Mouse (Mus musculus) right cerebral cortex, adult 18-20 months (tissue): ENCODE measurements around the gene Lyzl4.

ENCODE experiments used
- DNase-seq: peaks from one replicate; pipeline ENCODE4 v3.0.0; 2022; ENCODE audit warnings: mixed read lengths

Lyzl4 gene

DNA sequence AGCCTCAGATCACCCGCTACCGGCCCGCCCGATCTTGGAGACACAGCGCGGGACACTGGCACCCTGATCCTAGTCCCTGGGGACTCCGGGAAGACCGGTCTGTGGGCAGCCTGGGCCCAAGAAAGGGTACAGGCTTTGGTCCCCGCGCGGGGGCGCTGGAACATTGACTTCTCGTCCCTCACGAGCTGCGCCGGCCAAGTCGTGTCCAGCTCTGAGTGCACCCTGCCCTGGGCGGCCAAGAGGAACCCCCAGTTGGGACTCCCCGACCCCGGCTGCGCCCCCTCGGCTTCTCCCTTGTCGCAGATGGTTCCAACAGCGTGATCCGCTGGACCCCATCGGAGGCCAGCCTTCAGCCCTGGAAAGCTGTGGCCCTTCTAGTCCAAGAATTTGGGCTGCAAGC lies at the start of gene Lyzl4:
TSS of gene Lyzl4 (minus strand) at position 96 of the 400 bp plus-strand sequence.
- DNase-seq: peak; percentile 81

DNA sequence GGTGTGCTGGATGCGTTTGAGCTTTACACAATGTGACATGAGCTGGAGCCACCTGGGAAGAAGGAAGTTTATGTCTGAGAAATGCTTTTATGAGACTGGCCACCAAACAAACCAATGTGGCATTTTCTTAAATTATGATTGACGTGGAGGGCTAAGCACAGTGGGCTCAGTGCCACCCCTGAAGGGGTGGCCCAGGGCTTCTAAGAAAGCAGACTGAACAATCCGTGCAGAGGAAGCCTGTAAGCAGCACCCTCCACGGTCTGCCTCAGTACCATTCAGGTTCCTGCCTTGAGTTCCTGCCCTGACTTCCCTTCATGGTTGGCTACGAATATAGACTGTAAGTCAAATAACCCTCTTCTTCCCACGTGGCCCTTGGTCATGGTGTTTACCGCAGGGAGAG lies 48.8 kb upstream of the Lyzl4 start:
- no peak for DNase-seq

DNA sequence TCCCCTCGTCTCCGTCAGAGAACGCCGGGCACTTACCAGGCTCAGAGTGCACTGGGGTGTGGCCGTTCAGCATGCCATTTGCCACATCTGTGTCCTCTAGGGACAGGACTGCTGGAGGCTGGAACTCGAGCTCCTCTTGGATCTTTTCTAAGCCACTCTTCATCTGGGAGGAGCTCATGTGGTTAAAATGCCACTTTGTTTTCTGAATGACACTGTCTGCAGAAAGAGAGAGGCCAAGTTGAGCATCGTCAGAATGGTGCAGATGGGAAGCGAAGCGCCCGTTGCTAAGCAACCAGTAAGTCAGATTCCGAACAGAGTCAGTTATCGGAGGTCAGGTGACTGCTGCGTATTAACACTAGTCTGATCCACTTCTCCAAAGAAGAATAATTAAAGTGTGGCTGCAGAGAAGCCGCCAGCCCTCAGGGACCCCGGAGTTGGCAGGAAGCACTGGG lies 48.3 kb upstream of the Lyzl4 start:
- DNase-seq: peak; percentile 70

DNA sequence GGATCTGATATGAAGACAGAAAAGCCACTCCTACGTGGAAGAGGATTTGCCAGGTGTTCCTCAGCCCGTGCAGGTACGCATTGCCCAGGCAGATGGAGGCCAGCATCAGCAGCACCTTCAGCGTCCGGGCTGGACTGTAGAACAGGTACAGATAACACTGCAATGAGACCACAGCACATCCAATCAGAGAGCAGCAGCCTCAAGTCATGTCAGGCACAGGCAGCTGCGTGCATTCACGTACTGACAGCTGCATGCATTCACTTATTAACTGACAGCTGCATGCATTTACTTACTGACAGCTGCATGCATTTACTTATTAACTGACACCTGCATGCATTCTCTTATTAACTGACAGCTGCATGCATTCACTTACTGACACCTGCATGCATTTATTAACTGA lies 42.8 kb upstream of the Lyzl4 start:
- no peak for DNase-seq

DNA sequence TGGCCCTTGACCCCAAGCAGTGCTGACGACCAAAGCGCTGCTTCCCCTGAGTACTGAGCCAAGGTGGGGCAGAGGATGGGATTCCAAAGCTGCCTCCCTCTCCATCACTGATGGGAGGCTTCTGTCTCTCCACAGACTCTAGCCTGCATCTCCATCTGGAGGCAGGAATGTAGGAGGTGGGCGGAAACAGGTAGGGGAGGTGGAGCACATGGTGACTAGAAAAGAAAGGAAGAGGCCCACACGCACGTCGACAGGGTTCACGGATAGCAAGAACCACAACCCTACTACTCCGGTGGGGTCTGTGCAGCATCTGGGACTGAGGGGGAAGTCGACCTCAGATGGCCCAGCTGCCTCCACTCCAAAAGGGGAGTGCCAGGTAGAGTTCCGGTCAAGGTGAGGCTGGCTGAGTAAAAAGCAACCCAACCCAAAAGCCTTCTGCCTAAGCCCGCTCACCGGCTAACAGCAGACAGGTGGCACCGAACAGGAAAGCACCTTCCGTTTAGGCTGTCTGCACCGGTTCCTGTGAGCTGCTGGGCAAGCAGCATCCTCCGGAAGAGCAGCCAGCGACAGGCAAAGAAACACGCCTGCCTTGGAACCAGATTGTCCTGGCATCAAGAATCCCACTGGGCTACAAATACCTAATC lies 40.3 kb upstream of the Lyzl4 start:
- DNase-seq: no peak

DNA sequence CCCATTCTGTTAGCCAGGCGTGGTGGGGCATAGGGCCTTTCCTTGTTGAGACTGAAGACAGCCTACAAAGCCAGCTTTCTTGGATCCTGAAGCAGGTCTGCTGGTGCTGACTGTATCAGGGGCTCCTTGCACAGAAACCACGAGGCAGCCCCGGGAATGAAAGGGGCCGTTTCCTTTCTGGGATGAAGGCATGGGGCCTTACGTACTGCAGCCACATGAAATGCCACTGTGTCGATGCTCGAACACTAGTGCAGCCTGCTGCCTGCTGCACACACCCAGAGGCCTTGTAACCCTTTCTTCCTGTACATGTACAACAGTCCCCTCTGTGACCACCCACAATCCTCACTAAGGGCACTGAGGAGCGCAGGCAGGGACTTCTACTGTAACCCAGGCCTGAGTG lies 39.3 kb upstream of the Lyzl4 start:
- no peak for DNase-seq

DNA sequence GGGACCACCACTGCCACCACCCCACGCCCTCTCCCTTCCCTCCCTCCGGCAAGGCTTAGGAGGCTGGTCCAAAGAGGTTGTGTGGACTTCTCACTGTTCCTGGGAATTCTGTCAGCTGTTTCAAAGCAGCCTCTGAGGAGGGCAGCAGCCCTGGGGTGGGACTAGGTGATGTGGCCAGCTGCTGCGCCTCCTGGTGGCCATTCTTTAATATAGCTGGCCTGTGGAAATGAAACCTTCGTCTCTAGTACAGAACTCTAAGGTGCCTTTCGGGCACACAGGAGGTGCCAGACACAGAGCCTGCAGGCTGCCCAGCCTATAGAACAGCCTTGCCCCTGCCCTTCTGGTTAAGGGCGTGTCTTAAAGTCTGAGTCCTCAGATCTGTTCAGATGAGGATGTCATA lies 37.7 kb upstream of the Lyzl4 start:
- DNase-seq: peak; percentile 52

DNA sequence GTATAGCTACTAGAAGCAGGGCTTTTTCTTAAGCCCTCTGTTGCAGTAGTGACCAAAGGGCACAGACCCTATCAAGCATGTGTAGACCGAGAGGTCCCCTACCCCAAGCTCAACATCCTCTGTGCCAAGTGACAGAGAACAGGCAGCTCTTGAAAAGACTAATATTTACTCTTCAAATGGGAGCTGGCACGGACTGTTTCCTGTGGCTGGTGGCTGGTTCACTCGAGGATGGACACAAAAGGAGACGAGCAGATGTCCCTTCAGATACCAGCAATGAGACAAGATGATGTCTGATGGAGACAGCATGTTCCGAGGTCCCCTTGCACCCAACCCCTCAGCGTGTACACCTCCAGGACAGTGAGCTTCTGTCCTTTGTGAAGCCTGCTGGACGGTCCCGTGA lies 35.6 kb upstream of the Lyzl4 start:
- no peak for DNase-seq

DNA sequence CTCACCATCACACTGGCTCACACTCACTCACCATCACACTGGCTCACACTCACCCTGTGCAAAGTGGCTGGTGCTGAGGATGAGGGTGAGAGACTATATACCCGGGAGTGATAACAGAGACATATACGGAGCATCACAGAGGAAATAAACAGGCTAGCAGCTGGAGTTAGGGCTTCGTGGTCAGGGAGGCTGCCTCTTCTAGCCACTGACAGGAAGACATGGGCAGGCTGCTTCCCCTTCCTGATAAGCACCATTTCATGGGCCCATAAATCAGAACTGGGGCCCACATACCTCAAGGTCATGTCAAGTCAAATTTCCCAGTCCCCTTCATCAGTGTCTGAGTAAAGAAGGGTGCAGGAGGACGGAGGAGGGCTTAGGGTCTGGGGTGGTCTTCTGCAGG lies 35.2 kb upstream of the Lyzl4 start:
- no peak for DNase-seq

DNA sequence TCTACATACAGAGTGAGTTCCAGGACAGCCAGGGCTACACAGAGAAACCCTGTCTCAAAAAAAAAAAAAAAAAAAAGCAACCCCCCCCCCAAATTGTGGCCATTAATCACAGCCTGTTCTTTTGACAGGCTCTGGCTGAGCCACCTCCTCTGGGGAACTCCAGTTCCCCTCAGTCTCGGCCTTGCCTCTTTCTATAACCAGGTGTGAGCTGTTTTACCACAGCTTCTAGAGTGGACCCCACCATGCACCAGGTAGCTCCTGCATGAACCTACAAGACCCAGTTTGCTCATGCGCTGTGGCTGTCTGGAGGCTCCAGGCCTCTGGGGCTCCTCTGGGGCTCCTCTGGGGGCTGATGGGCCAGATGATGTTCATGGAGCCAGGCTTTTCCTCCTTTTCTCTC lies 33.7 kb upstream of the Lyzl4 start:
- DNase-seq: no peak

DNA sequence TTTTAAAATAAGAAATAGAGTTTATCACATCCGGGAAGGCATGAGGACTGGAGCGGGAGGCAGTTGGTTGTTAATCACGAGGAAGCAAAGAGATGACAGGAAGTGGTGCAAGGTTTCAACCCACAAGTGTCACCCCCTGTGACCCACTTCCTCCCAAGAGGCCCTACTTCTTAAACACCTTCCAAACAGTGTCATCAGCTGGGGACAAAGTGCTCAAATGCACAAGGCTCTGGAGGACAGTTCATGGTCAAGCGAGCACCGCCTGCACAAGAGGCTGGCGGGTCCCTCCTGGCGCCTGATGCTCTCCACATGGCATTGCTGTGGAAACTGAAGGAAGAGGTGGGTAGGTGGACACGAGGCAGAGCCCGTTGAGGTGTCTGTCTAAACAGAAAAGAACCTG lies 33.1 kb upstream of the Lyzl4 start:
- DNase-seq: no peak

DNA sequence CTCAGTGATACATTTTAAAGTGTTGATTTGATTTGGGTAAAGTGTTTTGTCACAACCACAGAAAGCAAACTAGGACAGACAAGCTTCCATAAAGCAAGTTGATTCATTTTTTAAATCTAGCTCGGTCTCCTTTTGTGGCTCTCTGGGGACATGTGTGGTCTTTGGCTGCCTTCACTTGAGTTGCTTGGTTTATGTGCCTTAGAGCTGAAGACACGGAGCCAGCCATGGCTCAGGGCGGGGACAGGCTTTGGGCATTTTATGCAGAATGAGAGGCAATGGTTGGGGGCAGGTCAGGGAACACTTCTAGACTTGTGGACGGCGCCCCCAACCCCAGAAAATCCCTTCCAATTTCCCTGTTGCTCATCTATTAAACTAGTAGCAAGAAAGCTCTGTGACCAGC lies 31.8 kb upstream of the Lyzl4 start:
- no peak for DNase-seq

DNA sequence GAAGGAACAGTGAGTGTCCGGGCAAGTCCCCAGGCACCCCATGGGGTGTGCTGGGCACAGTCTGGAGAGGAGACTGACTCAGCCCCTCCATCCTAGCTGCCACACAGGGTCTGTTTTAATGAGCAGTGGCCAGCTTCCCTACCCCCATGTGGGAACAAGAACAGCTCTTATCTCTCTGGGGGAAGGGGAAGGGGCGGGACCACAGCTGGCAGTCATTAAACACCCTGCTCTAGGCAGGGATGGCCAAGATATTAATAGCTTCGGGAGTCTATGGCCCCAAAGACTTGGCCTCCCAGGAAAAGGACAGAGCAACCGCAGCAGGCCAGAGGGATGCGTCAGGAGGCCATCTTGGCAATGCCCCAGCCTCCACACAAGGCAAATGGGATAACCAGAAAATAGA lies 30.4 kb upstream of the Lyzl4 start:
- no peak for DNase-seq

DNA sequence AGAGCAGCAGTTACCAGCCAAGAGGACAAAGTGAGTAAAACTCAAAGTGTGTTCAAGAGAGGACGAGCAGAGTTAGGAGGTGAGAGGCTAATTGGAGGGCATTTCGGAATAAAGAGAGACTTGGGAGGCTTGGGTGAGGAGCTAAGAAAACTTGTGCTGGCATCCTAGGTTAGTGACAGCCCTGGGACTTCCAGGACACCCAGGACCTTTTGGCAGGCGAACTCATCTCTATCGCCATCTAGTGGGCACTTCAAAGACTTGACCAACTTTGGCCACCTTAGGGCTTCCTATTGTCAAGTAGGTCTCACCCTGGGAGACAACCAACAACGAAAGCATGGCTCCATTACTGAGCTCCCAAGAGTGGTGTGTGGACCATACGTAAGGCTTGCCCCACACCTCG lies 29.4 kb upstream of the Lyzl4 start:
- DNase-seq: peak; percentile 40

DNA sequence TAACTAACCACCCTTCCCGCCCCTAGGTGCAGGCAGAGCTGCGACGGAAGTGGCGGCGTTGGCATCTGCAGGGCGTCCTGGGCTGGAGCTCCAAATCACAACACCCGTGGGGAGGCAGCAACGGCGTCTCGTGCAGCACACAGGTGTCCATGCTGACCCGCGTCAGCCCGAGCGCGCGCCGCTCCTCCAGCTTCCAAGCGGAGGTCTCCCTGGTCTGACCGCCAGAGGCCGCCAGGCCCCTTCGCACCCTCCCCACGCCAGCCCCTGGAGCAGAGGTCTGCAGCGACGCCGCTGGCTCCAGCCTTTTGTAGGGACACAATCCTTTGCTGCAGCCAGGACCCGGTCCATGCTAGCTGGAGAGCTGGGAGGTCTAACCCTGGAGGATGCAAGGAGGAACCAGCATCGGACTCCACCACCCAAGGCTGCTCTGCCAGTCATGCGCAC lies 27.5 kb upstream of the Lyzl4 start:
- peak; percentile 46 for DNase-seq

DNA sequence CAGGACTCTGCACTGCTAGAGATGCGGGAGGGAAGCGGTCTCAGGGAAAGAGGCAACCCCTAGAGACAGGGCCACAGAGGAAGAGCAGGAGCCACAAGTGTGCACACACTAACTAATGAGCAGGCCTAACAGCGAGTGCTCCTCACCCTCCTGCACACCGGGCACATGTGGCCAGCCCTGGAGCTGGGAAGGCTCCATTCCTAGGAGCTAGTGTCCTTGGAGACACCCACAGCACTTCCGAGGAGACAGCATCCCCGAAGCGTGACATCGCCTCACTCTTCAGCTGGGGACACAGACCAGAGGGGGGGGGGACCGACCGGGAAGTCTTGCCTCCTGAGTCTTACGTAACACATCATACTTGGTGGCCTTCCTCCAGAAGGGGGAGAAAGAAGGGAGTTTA lies 25.9 kb upstream of the Lyzl4 start:
- DNase-seq: peak; percentile 43

DNA sequence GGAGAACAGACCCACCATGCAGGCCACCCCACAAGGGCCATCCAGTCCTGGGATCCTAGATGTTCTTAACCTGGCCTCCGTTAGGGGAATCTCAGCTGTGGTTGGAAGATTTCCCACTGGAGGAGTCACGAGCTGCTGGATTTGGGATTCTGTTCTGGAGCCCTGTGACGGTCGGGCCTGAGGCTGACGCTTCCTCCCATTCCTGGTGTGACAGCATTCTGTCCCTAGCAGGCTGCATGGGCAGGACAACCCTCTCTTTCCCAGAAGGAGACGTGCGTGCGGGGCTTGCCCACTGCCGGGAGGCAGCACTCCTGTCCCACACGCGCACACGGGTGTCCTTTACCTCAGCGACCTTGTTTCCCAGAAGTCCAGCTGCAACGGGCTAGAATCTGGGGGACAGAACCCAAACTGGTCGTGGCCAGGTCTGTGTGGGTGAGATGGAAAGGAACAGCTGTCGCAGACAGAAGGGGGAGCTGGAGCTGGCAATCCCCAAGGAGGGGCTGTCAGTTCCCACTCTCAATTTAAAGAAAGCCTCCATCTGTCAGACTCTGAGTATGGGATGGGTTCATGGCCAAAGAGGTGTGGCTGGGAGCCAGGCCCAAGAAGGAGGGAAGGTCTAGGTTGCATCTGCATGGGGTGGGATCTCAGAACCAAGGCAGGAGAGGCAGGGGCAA lies 25.2 kb upstream of the Lyzl4 start:
- peak; percentile 77 for DNase-seq

DNA sequence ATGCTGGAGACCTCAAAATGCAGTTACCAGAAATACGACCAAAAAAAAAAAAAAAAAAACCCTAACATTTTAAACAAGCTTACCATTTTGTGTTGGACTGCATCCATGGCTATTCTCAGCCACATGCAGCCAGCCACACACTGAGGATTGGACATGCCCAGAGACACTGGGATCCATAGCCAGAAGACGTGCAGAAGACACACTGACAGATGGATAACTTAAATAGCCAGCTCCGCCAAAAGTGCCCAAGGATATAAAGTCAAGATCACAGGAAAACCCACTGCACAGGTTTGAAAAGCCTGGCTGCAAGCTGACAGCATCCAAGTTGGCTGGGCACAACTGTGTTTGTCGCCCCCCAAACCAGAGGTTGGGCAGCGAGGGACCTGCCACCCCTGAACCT lies 22.2 kb upstream of the Lyzl4 start:
- DNase-seq: peak; percentile 72

DNA sequence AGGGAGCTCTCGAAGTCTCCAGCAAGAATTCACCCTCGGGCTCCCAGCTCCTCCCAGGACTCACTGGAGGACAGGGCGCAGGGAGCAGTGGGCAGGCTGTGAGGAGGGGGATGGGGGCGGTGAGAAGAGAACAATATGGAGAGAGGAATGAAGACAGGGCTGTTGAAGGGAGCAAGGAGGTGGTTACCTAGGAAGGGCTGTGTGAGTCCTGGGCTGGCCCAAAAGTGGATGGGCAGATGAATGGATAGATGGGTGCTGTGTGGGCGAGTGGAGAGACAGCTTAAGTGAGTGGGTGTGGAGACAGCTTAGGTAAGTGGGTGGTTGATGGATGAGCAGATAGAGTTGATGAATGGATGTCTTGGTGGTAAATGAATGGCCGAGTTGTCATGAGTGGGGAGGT lies 21.6 kb upstream of the Lyzl4 start:
- DNase-seq: no peak

DNA sequence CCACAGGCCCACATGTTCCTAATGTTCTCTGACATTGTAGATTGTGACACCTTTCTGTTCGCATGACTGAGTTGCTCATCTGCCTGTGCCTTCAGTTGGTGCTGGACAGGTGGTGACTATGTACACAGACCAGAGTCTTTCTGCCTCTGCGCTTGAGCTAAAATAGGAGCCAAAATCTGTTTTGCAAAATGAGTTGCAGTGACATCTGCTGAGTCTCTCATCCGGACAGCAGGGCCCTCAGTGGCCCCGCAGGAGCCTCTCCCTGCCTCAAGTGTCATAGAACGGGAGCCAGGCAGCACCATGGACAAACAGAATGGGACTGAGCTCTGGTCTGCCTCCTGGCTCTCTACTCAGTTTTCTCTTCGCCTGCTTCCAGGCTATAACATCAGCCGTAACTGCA lies 17.9 kb upstream of the Lyzl4 start:
- no peak for DNase-seq

DNA sequence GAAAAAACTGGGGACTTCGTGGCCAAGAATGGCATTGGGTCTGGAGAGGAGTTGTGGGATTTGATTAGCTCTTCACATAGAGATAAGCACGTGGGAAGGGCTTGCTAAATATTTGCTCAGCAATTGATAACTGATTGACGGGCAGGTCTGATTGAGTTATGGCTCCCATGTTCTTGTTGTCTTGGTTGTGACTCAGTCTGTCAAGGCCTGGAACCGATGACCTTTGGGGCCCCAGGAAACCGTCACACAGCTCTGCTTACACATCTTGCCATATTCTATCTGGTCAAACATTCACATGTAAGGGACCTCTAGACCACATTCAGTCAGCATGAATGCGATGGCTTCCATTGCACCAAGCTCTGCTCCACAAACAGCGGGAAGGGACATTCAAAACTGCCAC lies 16.4 kb upstream of the Lyzl4 start:
- no peak for DNase-seq

DNA sequence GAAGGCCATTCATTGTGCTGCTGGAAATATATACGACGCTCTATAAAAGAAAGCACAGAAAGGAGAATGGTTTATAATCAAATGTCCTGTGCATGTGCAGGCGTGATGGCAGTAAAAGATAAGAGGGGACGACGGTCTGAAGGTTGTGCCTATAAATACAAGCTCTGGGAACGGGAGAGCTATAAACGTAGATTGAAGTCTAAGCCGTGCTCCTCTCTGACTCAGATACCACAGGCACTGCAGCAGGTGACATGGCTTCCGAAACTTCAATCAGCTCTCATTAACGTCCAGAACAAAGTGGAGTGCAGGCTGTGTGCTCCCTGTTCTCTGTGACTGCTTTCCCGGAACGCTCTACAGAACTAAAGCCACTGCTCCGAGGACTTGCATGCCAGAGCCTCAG lies 15.2 kb upstream of the Lyzl4 start:
- no peak for DNase-seq

DNA sequence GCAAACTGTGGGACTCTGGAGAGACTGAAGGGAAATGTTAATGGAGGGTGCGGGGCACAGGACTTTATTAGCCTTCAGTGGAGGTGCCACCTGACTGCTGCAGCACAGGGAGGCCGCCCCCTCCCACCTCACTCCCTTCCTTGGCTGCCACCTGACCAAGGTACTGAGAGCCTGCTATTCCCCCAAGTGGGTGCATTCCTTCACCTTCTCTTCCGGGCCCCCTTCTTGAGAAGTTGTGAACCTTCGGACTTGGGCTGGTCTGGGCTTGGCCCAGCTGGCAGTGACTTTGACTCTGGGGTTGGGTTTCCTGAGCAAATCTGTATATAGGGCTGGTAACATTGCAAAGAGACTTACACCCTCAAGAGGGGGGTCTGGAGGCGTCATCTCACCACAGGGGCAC lies 14.4 kb upstream of the Lyzl4 start:
- DNase-seq: no peak

DNA sequence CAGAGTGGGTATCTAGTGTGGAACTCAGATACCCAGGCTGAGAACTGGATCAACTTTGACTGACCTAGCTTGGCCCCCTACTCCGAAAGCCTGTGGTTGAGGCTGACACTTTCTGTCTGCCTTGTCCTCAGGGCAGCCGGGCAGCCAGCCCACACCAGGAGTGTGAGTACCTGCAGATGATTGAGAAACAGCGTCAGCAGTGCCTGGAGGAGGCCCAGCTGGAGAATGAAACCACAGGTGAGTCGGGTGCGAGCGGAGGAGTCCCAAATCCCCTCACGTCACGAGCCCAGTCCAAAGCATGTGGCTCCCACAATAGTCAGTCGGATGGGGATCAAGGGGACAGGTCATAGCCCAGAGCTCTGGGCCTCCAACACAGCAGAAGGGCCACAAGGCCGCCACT lies 11.8 kb upstream of the Lyzl4 start:
- no peak for DNase-seq

DNA sequence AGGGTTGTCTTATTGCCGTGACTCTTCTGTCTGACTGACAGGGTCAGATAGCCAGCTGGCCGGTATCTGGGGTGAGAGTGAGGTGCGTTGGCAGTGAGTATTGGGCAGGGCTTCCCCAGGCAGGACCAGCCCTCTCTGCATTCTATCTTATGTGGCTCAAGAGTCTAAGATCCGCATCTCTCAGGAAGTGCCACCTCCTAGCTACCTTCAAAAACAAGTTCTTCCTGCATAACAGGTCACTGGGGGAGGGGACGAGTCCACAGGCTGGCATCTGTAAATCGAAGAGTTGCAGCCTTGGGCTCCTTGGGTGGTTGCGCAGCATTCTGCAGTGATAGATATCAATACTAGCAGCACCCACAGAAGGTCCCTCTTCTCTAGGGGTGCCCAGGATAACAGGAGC lies 5.1 kb upstream of the Lyzl4 start:
- DNase-seq: no peak
